Mouse (Mus musculus) E14TG2a.4 (cell line): Measurements from ENCODE around the gene Megf8.

Experiments used
- CTCF ChIP-seq: conservative IDR thresholded peaks from 2 replicates; pipeline ENCODE4 v1.5.1; 2014; ENCODE audit warnings: low read length
- POU5F1 ChIP-seq: IDR thresholded peaks from 2 replicates; pipeline ENCODE4 v1.6.1; 2014; ENCODE audit warnings: low read length, borderline replicate concordance

- TF ChIP-seq CTCF (no peak), POU5F1 (no peak)
These were observed 49.1 kb downstream of the Megf8 start for GRCm38 (mm10) chr7:25365937-25366625.
